Mouse (Mus musculus) lung, postnatal 0 days (tissue): ENCODE measurements around the gene Gps2.

ENCODE experiments used
- CTCF ChIP-seq: IDR thresholded peaks from 2 replicates; pipeline ENCODE4 v1.5.1; 2016; ENCODE audit warnings: antibody characterized with exemption, mild to moderate bottlenecking
- EP300 ChIP-seq: IDR thresholded peaks from 2 replicates; pipeline ENCODE4 v1.6.1; 2016; ENCODE audit warnings: antibody characterized with exemption, mild to moderate bottlenecking, control low read depth

GRCm38 (mm10) chr11:69948763-69949150, 35.1 kb downstream of the Gps2 start:
- TF ChIP-seq CTCF (peak; percentile 95), EP300 (no peak)
